8 mouse cellular contexts compared by ENCODE assay signal in genomic region chr3:100162315-100163105, GRCm38 (mm10). TPM values are rescaled to one million over a fixed set of nuclear protein-coding genes. Genes with fewer than 3 reads are reported as not detected.
DNase-seq lines count a peak whose midpoint lies in the region; ATAC-seq lines count a peak whose summit lies in the region.

Gene Gdap2 (plus strand): TSS chr3:100162381.
Gene Wdr3 (minus strand): TSS chr3:100162407.

- peak within 1 kb of the TSS; percentile 85 for H3K4me2 ChIP-seq in kidney, embryonic 15.5 days

- peaks cover 9% of the 10 kb centered on the region for H3K4me1 ChIP-seq in heart, embryonic 10.5 days
- peaks cover 19% of the 10 kb centered on the region for H3K4me1 ChIP-seq in kidney, embryonic 15.5 days

- peak within 1 kb of the TSS; percentile 79 for H3K9ac ChIP-seq in kidney, embryonic 15.5 days

- under 1% methylated on average over 55 of the region's 55 CpGs for WGBS in heart, embryonic 10.5 days
- WGBS in kidney, embryonic 15.5 days = under 1% methylated on average over 55 of the region's 55 CpGs

- peak; percentile 93 to 94 for DNase-seq in B cell, adult 2 months
- peak; percentile 98 for DNase-seq in brain, adult 2 months (ENCODE audit: low read depth, low spot score)
- peak; percentile 98 for DNase-seq in heart, embryonic 10.5 days (ENCODE audit: low spot score)
- peak; percentile 93 for DNase-seq in liver
- DNase-seq in spleen, postnatal 4 days (ENCODE audit: low spot score in 2 of 2) = peak; percentile 90 to 95

- H3K4me3 ChIP-seq in heart, embryonic 10.5 days = peak within 1 kb of the TSS; percentile 88
- peak within 1 kb of the TSS; percentile 93 for H3K4me3 ChIP-seq in kidney, embryonic 15.5 days (replicated peaks)

- ATAC-seq in erythroblast, adult 5-6 weeks (replicated peaks; ENCODE audit: low FRiP score, poor library complexity, severe bottlenecking) = peak; percentile 99
- ATAC-seq in kidney, embryonic 15.5 days (replicated peaks; ENCODE audit: low FRiP score) = peak; percentile 99
- peak; percentile 98 for ATAC-seq in monocyte, adult 5-6 weeks (replicated peaks; ENCODE audit: insufficient number of reproducible peaks, low FRiP score, low TSS enrichment, poor library complexity, severe bottlenecking)

- H3K36me3 ChIP-seq in heart, embryonic 10.5 days = peaks cover 25% of the 10 kb centered on the region
- peaks cover 25% of the 10 kb centered on the region for H3K36me3 ChIP-seq in kidney, embryonic 15.5 days

- no peaks in the 10 kb centered on the region for H3K9me3 ChIP-seq in heart, embryonic 10.5 days
- no peaks in the 10 kb centered on the region for H3K9me3 ChIP-seq in kidney, embryonic 15.5 days (replicated peaks)

- no peaks in the 10 kb centered on the region for H3K27me3 ChIP-seq in heart, embryonic 10.5 days (ENCODE audit: insufficient read depth, poor library complexity, severe bottlenecking)
- no peaks in the 10 kb centered on the region for H3K27me3 ChIP-seq in kidney, embryonic 15.5 days

- H3K27ac ChIP-seq in heart, embryonic 10.5 days = peak within 1 kb of the TSS; percentile 90
- H3K27ac ChIP-seq in kidney, embryonic 15.5 days = peak within 1 kb of the TSS; percentile 93

RNA-seq across cellular contexts. Expression of gene Gdap2, which starts in this region (rescaled TPM):
- 11.5 and 22.5 TPM in 2 replicates for total RNA-seq in erythroblast, adult 5-6 weeks (2015; ENCODE audit: low replicate concordance)
- 3.8 and 13.5 TPM in 2 replicates for total RNA-seq in erythroblast, adult 5-6 weeks (2017; ENCODE audit: low replicate concordance)
- 24.9 and 25.4 TPM in 2 replicates for polyA plus RNA-seq in heart, embryonic 10.5 days (2016; fragmentation: Nextera tagmentation; extraction: Ambion mirVana)
- polyA plus RNA-seq in kidney, embryonic 15.5 days (2015; fragmentation: Nextera tagmentation; extraction: Ambion mirVana) = 24.9 and 26.1 TPM in 2 replicates
- total RNA-seq in monocyte, adult 5-6 weeks (2017) = 37.7 to 68.7 TPM (median 59.0 TPM) in 3 replicates

RNA-seq across cellular contexts. Expression of gene Wdr3, which starts in this region (rescaled TPM):
- 9.8 and 10.7 TPM in 2 replicates for total RNA-seq in erythroblast, adult 5-6 weeks (2015; ENCODE audit: low replicate concordance)
- total RNA-seq in erythroblast, adult 5-6 weeks (2017; ENCODE audit: low replicate concordance) = 11.4 and 25.6 TPM in 2 replicates
- 36.8 and 43.8 TPM in 2 replicates for polyA plus RNA-seq in heart, embryonic 10.5 days (2016; fragmentation: Nextera tagmentation; extraction: Ambion mirVana)
- polyA plus RNA-seq in kidney, embryonic 15.5 days (2015; fragmentation: Nextera tagmentation; extraction: Ambion mirVana) = 45.3 and 48.5 TPM in 2 replicates
- 106 to 184 TPM (median 140 TPM) in 3 replicates for total RNA-seq in monocyte, adult 5-6 weeks (2017)

Comparison
In these comparisons a context has a peak if more than half of its experiments do, and no peak if none do; other contexts are left out.
1. Peak in every context shown above with its lines: DNase-seq, ATAC-seq, H3K4me3 ChIP-seq and H3K27ac ChIP-seq.